Mouse (Mus musculus) left cerebral cortex, adult 18-20 months (tissue): ENCODE data around the gene Pikfyve. TPM values are rescaled to one million over a fixed set of nuclear protein-coding genes. Genes with fewer than 3 reads are reported as not detected.

Experiments used
- DNase-seq, 2 experiments: peaks; one replicate each; pipeline ENCODE4 v3.0.0; 2021 to 2022; ENCODE audit warnings: low spot score in 2 of 2, mixed read lengths in 1 of 2
- total RNA-seq, 2 experiments: library from RNA; stranded (reverse); gene quantifications; 2 replicates each; pipeline ENCODE4 v1.2.3; 2021

Pikfyve gene
- total RNA-seq, 2 experiments from 2014 or later, result 44.3 to 47.5 TPM

- peak; percentile 37 to 55 for DNase-seq
These were observed 125.6 kb downstream of the Pikfyve start for GRCm38 (mm10) chr1:65312118-65312517.

GRCm38 (mm10) chr1:65312896-65313295 is 126.4 kb downstream of the Pikfyve start:
- DNase-seq, result no peak

GRCm38 (mm10) chr1:65314054-65315021 is 127.9 kb downstream of the Pikfyve start:
- DNase-seq, result no peak

- no peak for DNase-seq
These were observed 128.5 kb downstream of the Pikfyve start for GRCm38 (mm10) chr1:65315022-65315407.

Other genes with a start within 250 kb of the Pikfyve start
- 10 to 100 TPM; 40.0 to 40.9 TPM for gene Plekhm3, start 229.9 kb upstream of the Pikfyve start, total RNA-seq
- not detected for gene Akr1cl, start 153.9 kb upstream of the Pikfyve start, total RNA-seq
- not detected for gene Cryge, start 135.5 kb upstream of the Pikfyve start, total RNA-seq
- not detected for gene Crygd, start 123.2 kb upstream of the Pikfyve start, total RNA-seq
- gene Crygc, start 113.0 kb upstream of the Pikfyve start, total RNA-seq, result not detected
- gene Crygb, start 104.4 kb upstream of the Pikfyve start, total RNA-seq, result not detected
- gene Cryga, start 83.3 kb upstream of the Pikfyve start, total RNA-seq, result not detected
- gene Gm28845, start 67.1 kb upstream of the Pikfyve start, total RNA-seq, result under 1 TPM in 1 of 2 experiments, not detected in 1; 0.91 TPM
- gene D630023F18Rik, start 63.5 kb upstream of the Pikfyve start, total RNA-seq, result 1 to 10 TPM; 5.6 to 6.7 TPM
- 10 to 100 TPM; 41.3 to 41.6 TPM for gene Idh1, start 183 bp upstream of the Pikfyve start, total RNA-seq
- gene Pth2r, start 95.4 kb downstream of the Pikfyve start, total RNA-seq, result 1 to 10 TPM; 1.7 to 1.9 TPM